Mouse (Mus musculus): ENCODE data around the gene BC029722. TPM values are rescaled to one million over a fixed set of nuclear protein-coding genes. Genes with fewer than 3 reads are reported as not detected.
A peak's percentile ranks its signal among the peaks of the same experiment; 100 is the strongest.

Gene BC029722
- polyA plus RNA-seq, 1 experiment from 2014 or later: 6.4 TPM

- Histone ChIP-seq H3K9ac (ENCODE audit: low read length) (no peak overlapping the region), H3K4me2 (ENCODE audit: low read depth, severe bottlenecking) (no peak overlapping the region), H3K4me1 (ENCODE audit: control insufficient read depth, insufficient read depth, low read length) (no peaks in the 10 kb centered on the region), H3K27ac (replicated peaks; ENCODE audit: low read depth, low read length) (no peak overlapping the region), H3K9me3 (ENCODE audit: control insufficient read depth, low read length) (no peaks in the 10 kb centered on the region), H3K4me3 (ENCODE audit: low read depth, low read length) (no peak overlapping the region), H3K36me3 (ENCODE audit: control insufficient read depth, insufficient read depth, low read length) (no peaks in the 10 kb centered on the region), H3K27me3 (ENCODE audit: control insufficient read depth, insufficient read depth, low read length) (no peaks in the 10 kb centered on the region)
- DNase-seq (ENCODE audit: low spot score) (no peak), ATAC-seq (ENCODE audit: insufficient number of reproducible peaks, low FRiP score, low TSS enrichment, low read depth) (no peak)
- 74% methylated on average over 5 of the region's 5 CpGs for WGBS
Observed at GRCm38 (mm10) chr2:155804053-155804452, 15.2 kb downstream of the BC029722 start.

- Histone ChIP-seq H3K4me3 (ENCODE audit: low read depth, low read length) (no peak overlapping the region), H3K27me3 (ENCODE audit: control insufficient read depth, insufficient read depth, low read length) (no peaks in the 10 kb centered on the region), H3K36me3 (ENCODE audit: control insufficient read depth, insufficient read depth, low read length) (no peaks in the 10 kb centered on the region), H3K4me2 (ENCODE audit: low read depth, severe bottlenecking) (no peak overlapping the region), H3K27ac (replicated peaks; ENCODE audit: low read depth, low read length) (no peak overlapping the region), H3K4me1 (ENCODE audit: control insufficient read depth, insufficient read depth, low read length) (no peaks in the 10 kb centered on the region), H3K9me3 (ENCODE audit: control insufficient read depth, low read length) (no peaks in the 10 kb centered on the region), H3K9ac (ENCODE audit: low read length) (no peak overlapping the region)
- 50% methylated on average over 3 of the region's 3 CpGs for WGBS
- DNase-seq (ENCODE audit: low spot score) (no peak), ATAC-seq (ENCODE audit: insufficient number of reproducible peaks, low FRiP score, low TSS enrichment, low read depth) (no peak)
Observed at GRCm38 (mm10) chr2:155802761-155803160, 16.5 kb downstream of the BC029722 start.

GRCm38 (mm10) chr2:155798613-155799012, 20.6 kb downstream of the BC029722 start:
- H3K9me3 ChIP-seq (ENCODE audit: control insufficient read depth, low read length): no peaks in the 10 kb centered on the region
- no peak for ATAC-seq (ENCODE audit: insufficient number of reproducible peaks, low FRiP score, low TSS enrichment, low read depth)
- H3K4me2 ChIP-seq (ENCODE audit: low read depth, severe bottlenecking): no peak overlapping the region
- H3K27me3 ChIP-seq (ENCODE audit: control insufficient read depth, insufficient read depth, low read length): no peaks in the 10 kb centered on the region
- no peaks in the 10 kb centered on the region for H3K36me3 ChIP-seq (ENCODE audit: control insufficient read depth, insufficient read depth, low read length)
- no peak overlapping the region for H3K27ac ChIP-seq (replicated peaks; ENCODE audit: low read depth, low read length)
- H3K9ac ChIP-seq (ENCODE audit: low read length): no peak overlapping the region
- no peak overlapping the region for H3K4me3 ChIP-seq (ENCODE audit: low read depth, low read length)
- WGBS: 64% methylated on average over 3 of the region's 3 CpGs
- H3K4me1 ChIP-seq (ENCODE audit: control insufficient read depth, insufficient read depth, low read length): no peaks in the 10 kb centered on the region
- no peak for DNase-seq (ENCODE audit: low spot score)

GRCm38 (mm10) chr2:155794674-155795445, 24.4 kb downstream of the BC029722 start:
- H3K27me3 ChIP-seq (ENCODE audit: control insufficient read depth, insufficient read depth, low read length): no peaks in the 10 kb centered on the region
- DNase-seq (ENCODE audit: low spot score): no peak
- H3K9me3 ChIP-seq (ENCODE audit: control insufficient read depth, low read length): no peaks in the 10 kb centered on the region
- 83% methylated on average over 12 of the region's 12 CpGs for WGBS
- H3K36me3 ChIP-seq (ENCODE audit: control insufficient read depth, insufficient read depth, low read length): no peaks in the 10 kb centered on the region
- H3K4me3 ChIP-seq (ENCODE audit: low read depth, low read length): no peak overlapping the region
- H3K4me2 ChIP-seq (ENCODE audit: low read depth, severe bottlenecking): no peak overlapping the region
- H3K4me1 ChIP-seq (ENCODE audit: control insufficient read depth, insufficient read depth, low read length): peaks cover 3% of the 10 kb centered on the region; the same call in 1 of the 2 replicates
- ATAC-seq (ENCODE audit: insufficient number of reproducible peaks, low FRiP score, low TSS enrichment, low read depth): no peak
- no peak overlapping the region for H3K27ac ChIP-seq (replicated peaks; ENCODE audit: low read depth, low read length)
- H3K9ac ChIP-seq (ENCODE audit: low read length): no peak overlapping the region

GRCm38 (mm10) chr2:155792899-155793298, 26.3 kb downstream of the BC029722 start:
- peak overlapping the region; percentile 7; the same call in 1 of the 2 replicates for H3K4me2 ChIP-seq (ENCODE audit: low read depth, severe bottlenecking)
- no peak overlapping the region for H3K4me3 ChIP-seq (ENCODE audit: low read depth, low read length)
- H3K27ac ChIP-seq (replicated peaks; ENCODE audit: low read depth, low read length): no peak overlapping the region
- no peak for ATAC-seq (ENCODE audit: insufficient number of reproducible peaks, low FRiP score, low TSS enrichment, low read depth)
- H3K4me1 ChIP-seq (ENCODE audit: control insufficient read depth, insufficient read depth, low read length): peaks cover 3% of the 10 kb centered on the region; the same call in 1 of the 2 replicates
- WGBS: 34% methylated on average over 12 of the region's 12 CpGs
- H3K36me3 ChIP-seq (ENCODE audit: control insufficient read depth, insufficient read depth, low read length): no peaks in the 10 kb centered on the region
- H3K9me3 ChIP-seq (ENCODE audit: control insufficient read depth, low read length): no peaks in the 10 kb centered on the region
- H3K9ac ChIP-seq (ENCODE audit: low read length): no peak overlapping the region
- DNase-seq (ENCODE audit: low spot score): no peak
- H3K27me3 ChIP-seq (ENCODE audit: control insufficient read depth, insufficient read depth, low read length): no peaks in the 10 kb centered on the region

GRCm38 (mm10) chr2:155787949-155788931, 31.0 kb downstream of the BC029722 start:
- no peak overlapping the region for H3K27ac ChIP-seq (replicated peaks; ENCODE audit: low read depth, low read length)
- no peaks in the 10 kb centered on the region for H3K27me3 ChIP-seq (ENCODE audit: control insufficient read depth, insufficient read depth, low read length)
- WGBS: 61% methylated on average over 18 of the region's 18 CpGs
- ATAC-seq (ENCODE audit: insufficient number of reproducible peaks, low FRiP score, low TSS enrichment, low read depth) (no peak), DNase-seq (ENCODE audit: low spot score) (no peak)
- no peaks in the 10 kb centered on the region for H3K9me3 ChIP-seq (ENCODE audit: control insufficient read depth, low read length)
- no peak overlapping the region for H3K4me3 ChIP-seq (ENCODE audit: low read depth, low read length)
- H3K4me1 ChIP-seq (ENCODE audit: control insufficient read depth, insufficient read depth, low read length): peaks cover 3% of the 10 kb centered on the region; the same call in 1 of the 2 replicates
- no peak overlapping the region for H3K4me2 ChIP-seq (ENCODE audit: low read depth, severe bottlenecking)
- H3K36me3 ChIP-seq (ENCODE audit: control insufficient read depth, insufficient read depth, low read length): no peaks in the 10 kb centered on the region
- H3K9ac ChIP-seq (ENCODE audit: low read length): no peak overlapping the region

GRCm38 (mm10) chr2:155786905-155787304, 32.3 kb downstream of the BC029722 start:
- Histone ChIP-seq H3K4me2 (ENCODE audit: low read depth, severe bottlenecking) (no peak overlapping the region), H3K36me3 (ENCODE audit: control insufficient read depth, insufficient read depth, low read length) (no peaks in the 10 kb centered on the region), H3K4me3 (ENCODE audit: low read depth, low read length) (no peak overlapping the region), H3K27ac (replicated peaks; ENCODE audit: low read depth, low read length) (no peak overlapping the region), H3K4me1 (ENCODE audit: control insufficient read depth, insufficient read depth, low read length) (no peaks in the 10 kb centered on the region), H3K27me3 (ENCODE audit: control insufficient read depth, insufficient read depth, low read length) (no peaks in the 10 kb centered on the region), H3K9me3 (ENCODE audit: control insufficient read depth, low read length) (no peaks in the 10 kb centered on the region), H3K9ac (ENCODE audit: low read length) (no peak overlapping the region)
- ATAC-seq (ENCODE audit: insufficient number of reproducible peaks, low FRiP score, low TSS enrichment, low read depth) (no peak), DNase-seq (ENCODE audit: low spot score) (no peak)
- WGBS: 72% methylated on average over 5 of the region's 5 CpGs

- ATAC-seq (ENCODE audit: insufficient number of reproducible peaks, low FRiP score, low TSS enrichment, low read depth): no peak
- Histone ChIP-seq H3K9ac (ENCODE audit: low read length) (no peak overlapping the region), H3K4me1 (ENCODE audit: control insufficient read depth, insufficient read depth, low read length) (no peaks in the 10 kb centered on the region), H3K27me3 (ENCODE audit: control insufficient read depth, insufficient read depth, low read length) (no peaks in the 10 kb centered on the region), H3K27ac (replicated peaks; ENCODE audit: low read depth, low read length) (no peak overlapping the region), H3K4me3 (ENCODE audit: low read depth, low read length) (no peak overlapping the region), H3K4me2 (ENCODE audit: low read depth, severe bottlenecking) (no peak overlapping the region), H3K36me3 (ENCODE audit: control insufficient read depth, insufficient read depth, low read length) (no peaks in the 10 kb centered on the region), H3K9me3 (ENCODE audit: control insufficient read depth, low read length) (no peaks in the 10 kb centered on the region)
- 84% methylated on average over 6 of the region's 6 CpGs for WGBS
- DNase-seq (ENCODE audit: low spot score): no peak
Observed at GRCm38 (mm10) chr2:155784534-155784933, 34.7 kb downstream of the BC029722 start.

All from limb, embryonic 11.5 days (tissue).